Comparison of ENCODE assay signal across 8 mouse cellular contexts in genomic region chr9:119982241-119982811, GRCm38 (mm10). TPM values are rescaled to one million over a fixed set of nuclear protein-coding genes. Genes with fewer than 3 reads are reported as not detected.
A peak's percentile ranks its signal among the peaks of the same experiment; 100 is the strongest.
DNase-seq lines count a peak whose midpoint lies in the region; ATAC-seq and TF ChIP-seq lines count a peak whose summit lies in the region.

No protein-coding gene starts in this region.

- H3K4me1 ChIP-seq in MEL (ENCODE audit: control insufficient read depth in 1 of 2, insufficient read depth in 2 of 2, low read length in 2 of 2): peaks cover 4 to 17% of the 10 kb centered on the region in 2 experiments; a peak in 3 of 4 replicates
- H3K4me1 ChIP-seq in kidney, adult 2 months (ENCODE audit: control insufficient read depth, insufficient read depth, low read length): peaks cover 53% of the 10 kb centered on the region
- H3K4me1 ChIP-seq in lung, embryonic 14.5 days (ENCODE audit: insufficient read depth): peaks cover 52% of the 10 kb centered on the region
- H3K4me1 ChIP-seq in neural tube, embryonic 14.5 days (ENCODE audit: control insufficient read depth, insufficient read depth, low read length): peaks cover 24% of the 10 kb centered on the region

- peak; percentile 84 to 87 for DNase-seq in B cell, adult 2 months
- DNase-seq in MEL (ENCODE audit: low read depth, low spot score): peak; percentile 85
- DNase-seq in cerebellum, postnatal 36 days: peak; percentile 47 to 56
- peak; percentile 71 to 77 for DNase-seq in heart, adult 9 months (ENCODE audit: low spot score in 2 of 2)
- peak; percentile 80 for DNase-seq in kidney, adult 2 months
- peak; percentile 77 for DNase-seq in lung, embryonic 14.5 days
- DNase-seq in yolk sac, embryonic 10.5 days (ENCODE audit: low spot score): peak; percentile 58

- no peaks in the 10 kb centered on the region for H3K27me3 ChIP-seq in MEL (ENCODE audit: control insufficient read depth in 1 of 2, insufficient read depth in 2 of 2, low read length in 2 of 2)
- no peaks in the 10 kb centered on the region for H3K27me3 ChIP-seq in kidney, adult 2 months (replicated peaks; ENCODE audit: control insufficient read depth, insufficient read depth, low read length)
- H3K27me3 ChIP-seq in lung, embryonic 14.5 days (ENCODE audit: insufficient read depth, low read length): no peaks in the 10 kb centered on the region
- peaks cover 9% of the 10 kb centered on the region for H3K27me3 ChIP-seq in neural tube, embryonic 14.5 days (ENCODE audit: control insufficient read depth, insufficient read depth, low read length)

- TF ChIP-seq POLR2A in MEL (IDR thresholded peaks at IDR 0.05; ENCODE audit: control insufficient read depth in 1 of 2, insufficient read depth in 1 of 2, low read depth in 1 of 2, low read length in 2 of 2, poor library complexity in 1 of 2): no peak
- no peak for TF ChIP-seq POLR2A in kidney, adult 2 months (IDR thresholded peaks at IDR 0.05; ENCODE audit: low read depth, low read length)

- peak in 2 of 3 experiments; percentile 52 to 66; a peak in 4 of 6 replicates for TF ChIP-seq CTCF in MEL (IDR thresholded peaks at IDR 0.05 in 2 of 3, conservative IDR thresholded peaks at IDR 0.05 in 1 of 3; ENCODE audit: control insufficient read depth in 1 of 3, insufficient read depth in 1 of 3, low read depth in 2 of 3, low read length in 3 of 3, poor library complexity in 1 of 3, severe bottlenecking in 1 of 3)
- TF ChIP-seq CTCF in kidney, adult 2 months (conservative IDR thresholded peaks at IDR 0.05; ENCODE audit: insufficient read depth, insufficient read length, low read depth, low read length): peak; percentile 49
- TF ChIP-seq CTCF in lung, embryonic 14.5 days (IDR thresholded peaks at IDR 0.05; ENCODE audit: low read depth): peak; percentile 68

- peak overlapping the region; percentile 87 for H3K9ac ChIP-seq in MEL (ENCODE audit: control insufficient read depth, low read depth, low read length, poor library complexity, severe bottlenecking)
- peak overlapping the region; percentile 71 for H3K9ac ChIP-seq in lung, embryonic 14.5 days
- H3K9ac ChIP-seq in neural tube, embryonic 14.5 days (replicated peaks; ENCODE audit: low read depth, low read length): no peak overlapping the region; the same call in 1 of the 2 replicates

- peak overlapping the region; percentile 87 for H3K27ac ChIP-seq in MEL (ENCODE audit: control insufficient read depth, low read depth, low read length)
- peak overlapping the region; percentile 84 for H3K27ac ChIP-seq in kidney, adult 2 months (ENCODE audit: insufficient read depth, low read depth, low read length)
- H3K27ac ChIP-seq in lung, embryonic 14.5 days (ENCODE audit: low read depth): peak overlapping the region; percentile 98
- no peak overlapping the region for H3K27ac ChIP-seq in neural tube, embryonic 14.5 days (ENCODE audit: low read depth, low read length)

- peak overlapping the region; percentile 80 to 81 for H3K4me3 ChIP-seq in MEL (ENCODE audit: control insufficient read depth in 1 of 2, insufficient read depth in 1 of 2, low read depth in 2 of 2, low read length in 2 of 2)
- H3K4me3 ChIP-seq in kidney, adult 2 months (ENCODE audit: insufficient read depth, low read depth, low read length): peak overlapping the region; percentile 96
- peak overlapping the region; percentile 80 for H3K4me3 ChIP-seq in lung, embryonic 14.5 days (ENCODE audit: low read depth, low read length)
- peak overlapping the region; percentile 50 for H3K4me3 ChIP-seq in neural tube, embryonic 14.5 days (ENCODE audit: low read depth, low read length)

- peaks cover 0 to 7% of the 10 kb centered on the region in 2 experiments; a peak in 2 of 4 replicates for H3K36me3 ChIP-seq in MEL (ENCODE audit: control insufficient read depth in 1 of 2, insufficient read depth in 2 of 2, low read length in 2 of 2)
- H3K36me3 ChIP-seq in kidney, adult 2 months (ENCODE audit: control insufficient read depth, insufficient read depth, low read length): no peaks in the 10 kb centered on the region
- no peaks in the 10 kb centered on the region for H3K36me3 ChIP-seq in lung, embryonic 14.5 days (ENCODE audit: insufficient read depth)
- H3K36me3 ChIP-seq in neural tube, embryonic 14.5 days (ENCODE audit: control insufficient read depth, insufficient read depth, low read length): no peaks in the 10 kb centered on the region

- H3K9me3 ChIP-seq in MEL (replicated peaks; ENCODE audit: insufficient read depth, low read length): no peaks in the 10 kb centered on the region
- H3K9me3 ChIP-seq in lung, embryonic 14.5 days (ENCODE audit: low read depth, low read length): no peaks in the 10 kb centered on the region
- H3K9me3 ChIP-seq in neural tube, embryonic 14.5 days (ENCODE audit: control insufficient read depth, low read length): no peaks in the 10 kb centered on the region

- no peak for TF ChIP-seq EP300 in MEL (IDR thresholded peaks at IDR 0.05; ENCODE audit: low read depth in 1 of 2, low read length in 2 of 2)

- no peak for TF ChIP-seq RAD21 in MEL (IDR thresholded peaks at IDR 0.05; ENCODE audit: low read depth, low read length)

- ATAC-seq in lung, embryonic 14.5 days (ENCODE audit: insufficient read depth): peak; percentile 41
- ATAC-seq in neural tube, embryonic 14.5 days (ENCODE audit: low read depth): peak; percentile 38; the same call in 1 of the 2 replicates

- H3K4me2 ChIP-seq in lung, embryonic 14.5 days: peak overlapping the region; percentile 98
- H3K4me2 ChIP-seq in neural tube, embryonic 14.5 days (ENCODE audit: low read depth, low read length): peak overlapping the region; percentile 89; the same call in 1 of the 2 replicates

- 2% methylated on average over 11 of the region's 11 CpGs for WGBS in kidney, adult 2 months
- under 1% methylated on average over 11 of the region's 11 CpGs for WGBS in lung, embryonic 14.5 days
- WGBS in neural tube, embryonic 14.5 days: 4% methylated on average over 11 of the region's 11 CpGs

- peaks cover 7% of the 10 kb centered on the region for H3K79me2 ChIP-seq in MEL (ENCODE audit: control insufficient read depth, insufficient read depth, low read length, poor library complexity)

TF ChIP-seq in MEL, 35 proteins besides CTCF, POLR2A, EP300 and RAD21:
- TF ChIP-seq POLR2AphosphoS2 (IDR thresholded peaks at IDR 0.05; ENCODE audit: low read length) (no peak), MYB (IDR thresholded peaks at IDR 0.05; ENCODE audit: low read depth, low read length) (no peak), SIN3A (IDR thresholded peaks at IDR 0.05; ENCODE audit: low read length) (peak; percentile 59), MXI1 (IDR thresholded peaks at IDR 0.05; ENCODE audit: low read depth, low read length) (peak; percentile 68), SMC3 (IDR thresholded peaks at IDR 0.05; ENCODE audit: low read depth, low read length) (peak; percentile 31), NELFE (IDR thresholded peaks at IDR 0.05; ENCODE audit: low read depth, low read length) (peak; percentile 33), USF2 (IDR thresholded peaks at IDR 0.05; ENCODE audit: borderline replicate concordance in 1 of 2, insufficient read depth in 1 of 2, low read depth in 1 of 2, low read length in 2 of 2) (no peak), MAZ (IDR thresholded peaks at IDR 0.05; ENCODE audit: low read depth, low read length) (peak; percentile 75; the same call in 1 of the 2 replicates)

RNA-seq across cellular contexts. Expression of gene Csrnp1, which starts 2.1 kb away (rescaled TPM):
- total RNA-seq in MEL (2012; rRNA removed): 3.7 and 4.1 TPM in 2 replicates
- polyA plus RNA-seq in MEL (2012; ENCODE audit: insufficient read depth in 1 of 2, insufficient read length in 2 of 2, low read depth in 1 of 2, low replicate concordance in 2 of 2, missing spikeins in 1 of 2): 1 to 10 TPM in 1 of 2 experiments, not detected in 1; 8.1 TPM
- 14.8 and 24.2 TPM in 2 replicates for polyA plus RNA-seq in kidney, adult 2 months (2012; rRNA removed)
- 2.2 and 2.7 TPM in 2 replicates for polyA plus RNA-seq in lung, embryonic 14.5 days (2014; fragmentation: Nextera tagmentation; extraction: Ambion mirVana)
- polyA plus RNA-seq in neural tube, embryonic 14.5 days (2014; fragmentation: Nextera tagmentation; extraction: Ambion mirVana): 0.20 and 0.75 TPM in 2 replicates

RNA-seq across cellular contexts. Expression of gene Xirp1, which starts 41.1 kb away (rescaled TPM):
- not detected in 2 replicates for total RNA-seq in MEL (2012; rRNA removed)
- polyA plus RNA-seq in MEL (2012; ENCODE audit: insufficient read depth in 1 of 2, insufficient read length in 2 of 2, low read depth in 1 of 2, low replicate concordance in 2 of 2, missing spikeins in 1 of 2): not detected
- 0.18 and 0.94 TPM in 2 replicates for polyA plus RNA-seq in kidney, adult 2 months (2012; rRNA removed)
- 0.07 and 0.87 TPM in 2 replicates for polyA plus RNA-seq in lung, embryonic 14.5 days (2014; fragmentation: Nextera tagmentation; extraction: Ambion mirVana)
- 0.03 TPM in 1 of 2 replicates, not detected in the other for polyA plus RNA-seq in neural tube, embryonic 14.5 days (2014; fragmentation: Nextera tagmentation; extraction: Ambion mirVana)

RNA-seq across cellular contexts. Expression of gene Ttc21a, which starts 44.9 kb away (rescaled TPM):
- not detected in 2 replicates for total RNA-seq in MEL (2012; rRNA removed)
- under 1 TPM in 1 of 2 experiments, not detected in 1; 0.01 TPM for polyA plus RNA-seq in MEL (2012; ENCODE audit: insufficient read depth in 1 of 2, insufficient read length in 2 of 2, low read depth in 1 of 2, low replicate concordance in 2 of 2, missing spikeins in 1 of 2)
- 0.06 and 0.07 TPM in 2 replicates for polyA plus RNA-seq in kidney, adult 2 months (2012; rRNA removed)
- polyA plus RNA-seq in lung, embryonic 14.5 days (2014; fragmentation: Nextera tagmentation; extraction: Ambion mirVana): 0.16 and 0.28 TPM in 2 replicates
- polyA plus RNA-seq in neural tube, embryonic 14.5 days (2014; fragmentation: Nextera tagmentation; extraction: Ambion mirVana): 0.54 and 0.74 TPM in 2 replicates

RNA-seq across cellular contexts. Expression of gene Gorasp1, which starts 45.0 kb away (rescaled TPM):
- 15.8 and 18.3 TPM in 2 replicates for total RNA-seq in MEL (2012; rRNA removed)
- 10 to 100 TPM in 1 of 2 experiments, not detected in 1; 21.9 TPM for polyA plus RNA-seq in MEL (2012; ENCODE audit: insufficient read depth in 1 of 2, insufficient read length in 2 of 2, low read depth in 1 of 2, low replicate concordance in 2 of 2, missing spikeins in 1 of 2)
- 17.8 and 20.7 TPM in 2 replicates for polyA plus RNA-seq in kidney, adult 2 months (2012; rRNA removed)
- polyA plus RNA-seq in lung, embryonic 14.5 days (2014; fragmentation: Nextera tagmentation; extraction: Ambion mirVana): 30.0 and 30.8 TPM in 2 replicates
- polyA plus RNA-seq in neural tube, embryonic 14.5 days (2014; fragmentation: Nextera tagmentation; extraction: Ambion mirVana): 20.6 and 23.3 TPM in 2 replicates
